Mouse (Mus musculus) embryonic facial prominence, embryonic 11.5 days (tissue): ENCODE measurements around the gene Olah. TPM values are rescaled to one million over a fixed set of nuclear protein-coding genes. Genes with fewer than 3 reads are reported as not detected.

Experiments used
- ATAC-seq: fragments of 200-750 bp; cut with Nextera tagmentation; replicated peaks from 2 replicates; pipeline ENCODE4 v1.8.0; 2017; ENCODE audit warnings: low read depth; ENCODE audit not compliant: insufficient number of reproducible peaks, low FRiP score, low TSS enrichment
- DNase-seq: peaks from one replicate; pipeline ENCODE4 v3.0.0-alpha.2; 2015; ENCODE audit warnings: low spot score
- H3K27ac ChIP-seq: fragments of 300-500 bp; sonication (generic); replicated peaks from 2 replicates; pipeline ENCODE4 v1.5.1; 2014; ENCODE audit warnings: mild to moderate bottlenecking, low read depth, low read length, control low read depth
- H3K27me3 ChIP-seq: fragments of 300-500 bp; sonication (generic); 2 replicates; pipeline ENCODE4 v1.6.1; 2014; ENCODE audit warnings: mild to moderate bottlenecking, low read length, moderate library complexity, mixed read lengths; ENCODE audit not compliant: control insufficient read depth, insufficient read depth
- H3K36me3 ChIP-seq: fragments of 300-500 bp; sonication (generic); replicated peaks from 2 replicates; pipeline ENCODE4 v1.6.1; 2014; ENCODE audit warnings: low read depth, mild to moderate bottlenecking, low read length, moderate library complexity, mixed read lengths; ENCODE audit not compliant: control insufficient read depth, insufficient read depth
- H3K4me1 ChIP-seq: fragments of 300-500 bp; sonication (generic); 2 replicates; pipeline ENCODE4 v1.6.1; 2014; ENCODE audit warnings: low read length, mixed read lengths; ENCODE audit not compliant: control insufficient read depth, insufficient read depth
- H3K4me2 ChIP-seq: fragments of 300-500 bp; sonication (generic); 2 replicates; pipeline ENCODE4 v1.6.1; 2014; ENCODE audit warnings: low read depth, mild to moderate bottlenecking, control low read depth, low read length, moderate library complexity
- H3K4me3 ChIP-seq: fragments of 300-500 bp; sonication (generic); 2 replicates; pipeline ENCODE4 v1.5.1; 2014; ENCODE audit warnings: low read depth, low read length, control low read depth
- H3K9ac ChIP-seq: fragments of 300-500 bp; sonication (generic); replicated peaks from 2 replicates; pipeline ENCODE4 v1.6.1; 2014; ENCODE audit warnings: mild to moderate bottlenecking, control low read depth, low read length
- H3K9me3 ChIP-seq: fragments of 300-500 bp; sonication (generic); replicated peaks from 2 replicates; pipeline ENCODE4 v1.6.1; 2016; ENCODE audit warnings: mild to moderate bottlenecking, low read length, inconsistent platforms, mixed read lengths; ENCODE audit not compliant: control insufficient read depth
- WGBS: fragments of 180-500 bp; shearing (Covaris S2); extraction: QIAGEN DNeasy Blood & Tissue Kit; methylation state at CpG from one replicate; pipeline ENCODE4 v1.1.7; 2014; 5-methylcytosine and 5-hydroxymethylcytosine counted together
- polyA plus RNA-seq: library from polyadenylated mRNA; unstranded; fragments of >200 nt; fragmentation: Nextera tagmentation; extraction: Ambion mirVana; gene quantifications from 2 replicates; pipeline ENCODE4 v1.2.1, GENCODE M21; 2014

Gene Olah
- polyA plus RNA-seq, 1 experiment from 2014 or later: not detected

- no peak for ATAC-seq
- no peak for DNase-seq
- Histone ChIP-seq H3K27me3 (no peaks in the 10 kb centered on the region), H3K27ac (no peak within 1 kb of the TSS), H3K4me3 (no peak within 1 kb of the TSS), H3K4me1 (no peaks in the 10 kb centered on the region), H3K4me2 (no peak within 1 kb of the TSS), H3K36me3 (no peaks in the 10 kb centered on the region), H3K9ac (no peak within 1 kb of the TSS), H3K9me3 (no peaks in the 10 kb centered on the region)
- 68% methylated on average over 3 of the region's 3 CpGs for WGBS
Measured at GRCm38 (mm10) chr2:3422548-3422947, 25.5 kb upstream of the Olah start, which contains the start of gene Meig1. TSS of gene Meig1 (minus strand) at chr2:3422648.

- H3K27me3 ChIP-seq: no peaks in the 10 kb centered on the region
- DNase-seq: no peak
- H3K4me2 ChIP-seq: no peak overlapping the region
- H3K9me3 ChIP-seq: no peaks in the 10 kb centered on the region
- no peaks in the 10 kb centered on the region for H3K36me3 ChIP-seq
- no peak overlapping the region for H3K4me3 ChIP-seq
- no peak overlapping the region for H3K9ac ChIP-seq
- H3K4me1 ChIP-seq: no peaks in the 10 kb centered on the region
- H3K27ac ChIP-seq: no peak overlapping the region
- ATAC-seq: no peak
- 48% methylated on average over 4 of the region's 4 CpGs for WGBS
Measured at GRCm38 (mm10) chr2:3420157-3420556, 23.1 kb upstream of the Olah start.

GRCm38 (mm10) chr2:3418883-3419431, 21.9 kb upstream of the Olah start:
- peak overlapping the region; percentile 78 for H3K4me2 ChIP-seq
- H3K36me3 ChIP-seq: no peaks in the 10 kb centered on the region
- peak; percentile 97 for DNase-seq
- no peaks in the 10 kb centered on the region for H3K9me3 ChIP-seq
- H3K27ac ChIP-seq: no peak overlapping the region
- H3K27me3 ChIP-seq: no peaks in the 10 kb centered on the region
- WGBS: 3% methylated on average over 38 of the region's 38 CpGs
- no peaks in the 10 kb centered on the region for H3K4me1 ChIP-seq
- peak; percentile 93 for ATAC-seq
- H3K4me3 ChIP-seq: peak overlapping the region; percentile 43
- no peak overlapping the region; the same call in 1 of the 2 replicates for H3K9ac ChIP-seq

GRCm38 (mm10) chr2:3415676-3416075, 18.7 kb upstream of the Olah start:
- no peak for ATAC-seq
- 45% methylated on average over 1 of the region's 1 CpGs for WGBS
- no peaks in the 10 kb centered on the region for H3K36me3 ChIP-seq

GRCm38 (mm10) chr2:3414241-3414640, 17.2 kb upstream of the Olah start:
- DNase-seq (peak; percentile 78), ATAC-seq (no peak)
- no peak overlapping the region for H3K27ac ChIP-seq
- no peak overlapping the region for H3K4me2 ChIP-seq
- H3K4me1 ChIP-seq: no peaks in the 10 kb centered on the region
- no peak overlapping the region for H3K4me3 ChIP-seq
- H3K9ac ChIP-seq: no peak overlapping the region
- 36% methylated on average over 4 of the region's 4 CpGs for WGBS
- H3K27me3 ChIP-seq: no peaks in the 10 kb centered on the region
- no peaks in the 10 kb centered on the region for H3K36me3 ChIP-seq
- H3K9me3 ChIP-seq: no peaks in the 10 kb centered on the region

More at GRCm38 (mm10) chr2:3415676-3416075, 18.7 kb upstream of the Olah start:
- Histone ChIP-seq H3K27ac (no peak overlapping the region), H3K27me3 (no peaks in the 10 kb centered on the region), H3K4me3 (no peak overlapping the region), H3K4me2 (no peak overlapping the region), H3K4me1 (no peaks in the 10 kb centered on the region), H3K9me3 (no peaks in the 10 kb centered on the region), H3K9ac (no peak overlapping the region)
- DNase-seq: no peak

GRCm38 (mm10) chr2:3407756-3408155, 10.7 kb upstream of the Olah start:
- no peak overlapping the region for H3K4me2 ChIP-seq
- no peaks in the 10 kb centered on the region for H3K36me3 ChIP-seq
- no peak for ATAC-seq
- no peaks in the 10 kb centered on the region for H3K27me3 ChIP-seq
- DNase-seq: no peak
- no peak overlapping the region for H3K27ac ChIP-seq
- H3K9ac ChIP-seq: no peak overlapping the region
- WGBS: 80% methylated on average over 7 of the region's 7 CpGs
- no peak overlapping the region for H3K4me3 ChIP-seq
- no peaks in the 10 kb centered on the region for H3K9me3 ChIP-seq
- no peaks in the 10 kb centered on the region for H3K4me1 ChIP-seq

GRCm38 (mm10) chr2:3405981-3406380, 9.0 kb upstream of the Olah start:
- Histone ChIP-seq H3K9ac (no peak overlapping the region), H3K27ac (no peak overlapping the region), H3K4me3 (no peak overlapping the region), H3K27me3 (no peaks in the 10 kb centered on the region; the same call in 1 of the 2 replicates), H3K4me1 (no peaks in the 10 kb centered on the region), H3K9me3 (no peaks in the 10 kb centered on the region), H3K4me2 (no peak overlapping the region), H3K36me3 (no peaks in the 10 kb centered on the region)
- no peak for DNase-seq
- 85% methylated on average over 4 of the region's 4 CpGs for WGBS
- no peak for ATAC-seq

GRCm38 (mm10) chr2:3391945-3392344, 5.1 kb downstream of the Olah start:
- DNase-seq: no peak
- Histone ChIP-seq H3K27ac (no peak overlapping the region), H3K9ac (no peak overlapping the region), H3K4me3 (no peak overlapping the region), H3K27me3 (no peaks in the 10 kb centered on the region), H3K4me1 (no peaks in the 10 kb centered on the region), H3K9me3 (no peaks in the 10 kb centered on the region), H3K4me2 (no peak overlapping the region), H3K36me3 (no peaks in the 10 kb centered on the region)
- WGBS: 84% methylated on average over 2 of the region's 2 CpGs
- no peak for ATAC-seq
